Mouse (Mus musculus): ENCODE results near the gene Cbx3. TPM values are rescaled to one million over a fixed set of nuclear protein-coding genes. Genes with fewer than 3 reads are reported as not detected.

Cbx3 gene
- total and polyA plus RNA-seq, 3 experiments: 145 to 300 (median 258) TPM

DNA sequence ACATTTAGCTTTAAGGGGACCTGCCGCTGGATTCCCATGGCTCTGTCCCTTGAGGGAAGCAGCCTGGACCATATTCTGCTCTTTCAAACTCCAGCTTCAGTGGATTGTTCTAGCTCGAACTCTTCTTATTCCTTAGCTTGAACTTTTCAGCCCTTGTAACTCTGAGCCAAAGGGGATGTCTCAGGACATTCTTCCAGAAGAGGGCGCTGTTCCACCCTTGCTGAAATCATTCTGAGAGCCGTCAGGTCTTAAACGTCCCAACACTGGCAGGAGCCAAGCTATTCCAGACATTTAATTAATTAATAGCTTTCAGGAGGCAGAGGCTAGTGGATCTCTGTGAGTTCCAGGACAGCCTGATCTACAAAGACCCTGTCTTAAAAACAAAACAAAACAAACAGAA, 39.9 kb downstream of the Cbx3 start:
- H3K27me3 ChIP-seq (replicated peaks): no peaks in the 10 kb centered on the region
- no peaks in the 10 kb centered on the region for H3K9me3 ChIP-seq (replicated peaks; ENCODE audit: low read length)
- H3K9ac ChIP-seq (ENCODE audit: insufficient read depth, low read depth): peak overlapping the region; percentile 70; the same call in 1 of the 2 replicates
- no peaks in the 10 kb centered on the region for H3K79me2 ChIP-seq (replicated peaks; ENCODE audit: control insufficient read depth, extremely low read depth, insufficient read depth, poor library complexity, severe bottlenecking)
- peak overlapping the region; percentile 46; the same call in 1 of the 2 replicates for H3K27ac ChIP-seq (ENCODE audit: insufficient read depth, low read depth)
- peak overlapping the region; percentile 26 to 53 (median 43) for H3K4me3 ChIP-seq (replicated peaks in 1 of 3; ENCODE audit: low read depth in 2 of 3, low read length in 2 of 3, poor library complexity in 1 of 3)
- H3K4me1 ChIP-seq (ENCODE audit: control insufficient read depth in 1 of 2, insufficient read depth in 2 of 2): peaks cover 0 to 5% of the 10 kb centered on the region in 2 experiments; a peak in 2 of 4 replicates
- H3K4me2 ChIP-seq (ENCODE audit: insufficient read depth, low read depth, poor library complexity, severe bottlenecking): peak overlapping the region; percentile 53
- DNase-seq (ENCODE audit: extremely low read depth): peak; percentile 88
- in situ Hi-C loops (cut with MboI; ENCODE audit: low pct_ligation_motif_present, low pct_unique_long_range_greater_than_20kb, low sequenced_read_pairs): no loop called here
- dilution Hi-C loops (cut with MboI; ENCODE audit: extremely low pct_ligation_motif_present, extremely low pct_unique_long_range_greater_than_20kb, low sequenced_read_pairs): no loop called here
- TF ChIP-seq NELFE (IDR thresholded peaks at IDR 0.05; ENCODE audit: low read depth, low read length): 0 out of 2 replicates have a peak, but pooled peaks have one; percentile 18
- TF ChIP-seq MAX (IDR thresholded peaks at IDR 0.05; ENCODE audit: low read length): no peak
- peak; percentile 76 for TF ChIP-seq RAD21 (IDR thresholded peaks at IDR 0.05; ENCODE audit: low read depth, low read length)
- no peak for TF ChIP-seq JUND (conservative IDR thresholded peaks at IDR 0.05; ENCODE audit: low read depth, low read length)
- TF ChIP-seq SMC3 (IDR thresholded peaks at IDR 0.05; ENCODE audit: low read depth, low read length): peak; percentile 85
- peak; percentile 48 for TF ChIP-seq ZC3H11A (IDR thresholded peaks at IDR 0.05; ENCODE audit: low read depth, low read length)
- no peak for TF ChIP-seq USF2 (conservative IDR thresholded peaks at IDR 0.05; ENCODE audit: low read depth, low read length)
- TF ChIP-seq CTCF (conservative IDR thresholded peaks at IDR 0.05 in 1 of 2, IDR thresholded peaks at IDR 0.05 in 1 of 2; ENCODE audit: low read depth in 2 of 2, low read length in 2 of 2): peak; percentile 84 to 89
- 0 out of 2 replicates have a peak, but pooled peaks have one; percentile 18 for TF ChIP-seq MYC (IDR thresholded peaks at IDR 0.05; ENCODE audit: low read depth, low read length)
- no peaks in the 10 kb centered on the region for H3K36me3 ChIP-seq (replicated peaks in 1 of 2; ENCODE audit: control insufficient read depth in 1 of 2, insufficient read depth in 1 of 2, low read length in 1 of 2)

GRCm38 (mm10) chr6:51510946-51511345, 40.8 kb downstream of the Cbx3 start:
- H3K4me3 ChIP-seq (replicated peaks in 1 of 3; ENCODE audit: low read depth in 2 of 3, low read length in 2 of 3, poor library complexity in 1 of 3): no peak overlapping the region
- no peaks in the 10 kb centered on the region for H3K27me3 ChIP-seq (replicated peaks)
- DNase-seq (ENCODE audit: extremely low read depth): no peak
- no peaks in the 10 kb centered on the region for H3K36me3 ChIP-seq (replicated peaks in 1 of 2; ENCODE audit: control insufficient read depth in 1 of 2, insufficient read depth in 1 of 2, low read length in 1 of 2)
- no peak overlapping the region for H3K9ac ChIP-seq (ENCODE audit: insufficient read depth, low read depth)
- H3K9me3 ChIP-seq (replicated peaks; ENCODE audit: low read length): no peaks in the 10 kb centered on the region
- no peak overlapping the region for H3K27ac ChIP-seq (ENCODE audit: insufficient read depth, low read depth)
- H3K4me2 ChIP-seq (ENCODE audit: insufficient read depth, low read depth, poor library complexity, severe bottlenecking): no peak overlapping the region
- dilution Hi-C loops (cut with MboI; ENCODE audit: extremely low pct_ligation_motif_present, extremely low pct_unique_long_range_greater_than_20kb, low sequenced_read_pairs): no loop called here
- H3K4me1 ChIP-seq (ENCODE audit: control insufficient read depth in 1 of 2, insufficient read depth in 2 of 2): peaks cover 0 to 5% of the 10 kb centered on the region in 2 experiments; a peak in 2 of 4 replicates
- H3K79me2 ChIP-seq (replicated peaks; ENCODE audit: control insufficient read depth, extremely low read depth, insufficient read depth, poor library complexity, severe bottlenecking): no peaks in the 10 kb centered on the region
- in situ Hi-C loops (cut with MboI; ENCODE audit: low pct_ligation_motif_present, low pct_unique_long_range_greater_than_20kb, low sequenced_read_pairs): no loop called here
- TF ChIP-seq JUND (conservative IDR thresholded peaks at IDR 0.05; ENCODE audit: low read depth, low read length) (no peak), ELF1 (IDR thresholded peaks at IDR 0.05; ENCODE audit: low read depth, low read length) (no peak), BHLHE40 (IDR thresholded peaks at IDR 0.05; ENCODE audit: low read depth, low read length) (no peak), ZKSCAN1 (IDR thresholded peaks at IDR 0.05; ENCODE audit: borderline replicate concordance, low read depth, low read length) (no peak), RAD21 (IDR thresholded peaks at IDR 0.05; ENCODE audit: low read depth, low read length) (no peak), GABPA (IDR thresholded peaks at IDR 0.05; ENCODE audit: insufficient replicate concordance, low read depth, low read length) (no peak), HCFC1 (IDR thresholded peaks at IDR 0.05; ENCODE audit: low read depth, low read length) (no peak)

Measured in CH12.LX (cell line).